In genomic region chr10:70263681-70264189, GRCm38 (mm10) we compare ENCODE assay signal across 16 mouse cellular contexts. TPM values are rescaled to one million over a fixed set of nuclear protein-coding genes. Genes with fewer than 3 reads are reported as not detected.
DNase-seq lines count a peak whose midpoint lies in the region; ATAC-seq lines count a peak whose summit lies in the region.
"Had no signal": no experiment of that assay in that cellular context is flagged by ENCODE, and none has a peak within 500 bp of the region (broad histone marks: within the 10 kb centered on the region; RNA-seq: fewer than 3 reads in every experiment).

No protein-coding gene starts in this region.

- H3K9me3 ChIP-seq in kidney, embryonic 15.5 days (replicated peaks): no peaks in the 10 kb centered on the region
- H3K9me3 ChIP-seq: forebrain, embryonic 12.5 days; heart, embryonic 12.5 days; hindbrain, embryonic 10.5 days; liver, embryonic 12.5 days; neural tube, embryonic 12.5 days had no signal

- no peak overlapping the region for H3K4me3 ChIP-seq in kidney, embryonic 15.5 days (replicated peaks)
- H3K4me3 ChIP-seq: forebrain, embryonic 12.5 days; heart, embryonic 12.5 days; hindbrain, embryonic 10.5 days; liver, embryonic 12.5 days; neural tube, embryonic 12.5 days had no signal

- 91% methylated on average over 4 of the region's 4 CpGs for WGBS in kidney, embryonic 15.5 days

- peak; percentile 35 for DNase-seq in kidney, adult 18-20 months
- DNase-seq in NIH3T3 (ENCODE audit: low read depth) (peak; percentile 71), MN1 (ENCODE audit: low spot score) (no peak)
- DNase-seq in kidney, postnatal 25 days: peak; percentile 52 to 79
- no peak for DNase-seq in left cerebral cortex, adult 11 months (ENCODE audit: low spot score)
- DNase-seq: adrenal gland, adult 8-10 months; left cerebral cortex, postnatal 4 days had no signal

- no peaks in the 10 kb centered on the region for H3K36me3 ChIP-seq in kidney, embryonic 15.5 days
- H3K36me3 ChIP-seq: forebrain, embryonic 12.5 days; heart, embryonic 12.5 days; hindbrain, embryonic 10.5 days; liver, embryonic 12.5 days; neural tube, embryonic 12.5 days had no signal

- H3K4me2 ChIP-seq in kidney, embryonic 15.5 days: no peak overlapping the region
- H3K4me2 ChIP-seq: forebrain, embryonic 12.5 days; heart, embryonic 12.5 days; liver, embryonic 12.5 days; neural tube, embryonic 12.5 days had no signal

- H3K4me1 ChIP-seq in kidney, embryonic 15.5 days: no peaks in the 10 kb centered on the region
- H3K4me1 ChIP-seq: heart, embryonic 12.5 days; hindbrain, embryonic 10.5 days; liver, embryonic 12.5 days; neural tube, embryonic 12.5 days had no signal

- H3K27me3 ChIP-seq in kidney, embryonic 15.5 days: no peaks in the 10 kb centered on the region
- H3K27me3 ChIP-seq: forebrain, embryonic 12.5 days; heart, embryonic 12.5 days; liver, embryonic 12.5 days; neural tube, embryonic 12.5 days had no signal

- no peak for ATAC-seq in kidney, embryonic 15.5 days (replicated peaks; ENCODE audit: low FRiP score)
- ATAC-seq in common myeloid progenitor, adult 5-6 weeks (replicated peaks; ENCODE audit: low read depth, poor library complexity, severe bottlenecking): peak; percentile 40; the same call in 1 of the 2 replicates
- ATAC-seq: inflammation-experienced regulatory T-cells, adult 6 months; liver, embryonic 12.5 days had no signal

- H3K9ac ChIP-seq in kidney, embryonic 15.5 days: no peak overlapping the region
- H3K9ac ChIP-seq: forebrain, embryonic 12.5 days; heart, embryonic 12.5 days; liver, embryonic 12.5 days; neural tube, embryonic 12.5 days had no signal

- no peak overlapping the region for H3K27ac ChIP-seq in kidney, embryonic 15.5 days
- H3K27ac ChIP-seq: forebrain, embryonic 12.5 days; hindbrain, embryonic 10.5 days; liver, embryonic 12.5 days; macrophage; neural tube, embryonic 12.5 days had no signal

RNA-seq across cellular contexts. Expression of gene Slc16a9, which starts 18.8 kb away (rescaled TPM):
- polyA plus RNA-seq in kidney, embryonic 15.5 days (2015; fragmentation: Nextera tagmentation; extraction: Ambion mirVana): 3.8 and 4.8 TPM in 2 replicates
- total RNA-seq in common myeloid progenitor, adult 5-6 weeks (2017): 0.91 and 3.1 TPM in 2 replicates
- polyA plus RNA-seq: inflammation-experienced regulatory T-cells, adult 6 months had no signal

RNA-seq across cellular contexts. Expression of gene Mrln, which starts 59.3 kb away (rescaled TPM):
- polyA plus RNA-seq in kidney, embryonic 15.5 days (2015; fragmentation: Nextera tagmentation; extraction: Ambion mirVana): 7.2 and 8.0 TPM in 2 replicates
- not detected in 2 replicates for total RNA-seq in common myeloid progenitor, adult 5-6 weeks (2017)
- polyA plus RNA-seq: inflammation-experienced regulatory T-cells, adult 6 months; macrophage had no signal

Comparison
In these comparisons a context has a peak if more than half of its experiments do, and no peak if none do; other contexts are left out.
1. DNase-seq: peak in kidney, adult 18-20 months (single experiment), NIH3T3 (single experiment) and kidney, postnatal 25 days (2 of 2); none in left cerebral cortex, adult 11 months (single experiment) and MN1 (single experiment).